Mouse (Mus musculus): ENCODE results near the gene Rab29.
"Not testable (repeated sequence)": the region's sequence is repeated elsewhere in the genome, so short reads cannot be mapped to it uniquely, and the experiment has no call there.

Gene Rab29

GRCm38 (mm10) chr1:131867093-131867945 is at the start of gene Rab29:
Rab29 (plus strand) TSS chr1:131867224.
- DNase-seq (ENCODE audit: low read depth) = peak; percentile 87

- DNase-seq (ENCODE audit: low read depth) = not testable (repeated sequence)
Observed at GRCm38 (mm10) chr1:131820353-131820752, 46.7 kb upstream of the Rab29 start.

DNA sequence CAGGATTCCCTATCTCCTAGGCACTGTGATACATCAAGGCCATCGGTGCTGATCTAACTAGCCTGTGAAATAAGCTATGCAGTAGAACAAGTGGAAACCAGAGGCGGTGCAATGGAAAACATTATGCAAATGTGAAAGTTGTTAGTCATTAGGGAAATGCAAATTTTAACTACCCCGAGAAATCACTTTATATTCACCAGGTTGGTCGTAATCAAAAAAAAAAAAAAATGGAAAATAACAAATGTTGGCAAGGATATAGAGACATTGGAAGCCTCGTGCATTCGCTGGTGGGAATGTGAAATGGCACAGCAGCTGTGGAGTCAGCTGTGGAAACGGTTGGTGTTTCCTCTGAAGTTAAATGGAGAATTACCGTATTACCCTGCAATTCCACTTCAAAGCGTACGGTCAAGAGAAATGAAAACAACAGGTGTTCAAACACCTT is 46.1 kb upstream of the Rab29 start:
- DNase-seq (ENCODE audit: low read depth) = no peak

DNA sequence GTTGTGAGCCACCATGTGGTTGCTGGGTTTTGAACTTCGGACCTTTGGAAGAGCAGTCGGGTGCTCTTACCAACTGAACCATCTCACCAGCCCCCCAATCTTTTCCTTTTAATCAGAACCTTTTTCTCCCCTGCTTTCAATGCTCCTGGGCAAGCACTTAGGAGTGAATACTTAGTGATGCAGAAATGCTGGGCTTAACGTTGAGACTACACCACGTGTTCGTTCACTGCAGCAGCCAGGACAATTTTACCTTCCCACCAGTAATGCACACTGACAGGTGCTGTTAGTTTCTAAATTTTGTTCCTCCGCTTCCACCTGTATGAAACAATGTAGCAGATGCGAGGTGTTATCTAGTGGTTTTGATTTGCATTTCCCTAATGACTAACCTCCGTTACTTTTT is 44.7 kb upstream of the Rab29 start:
- DNase-seq (ENCODE audit: low read depth) = no peak

GRCm38 (mm10) chr1:131822856-131823492 is 44.0 kb upstream of the Rab29 start:
- no peak for DNase-seq (ENCODE audit: low read depth)

- no peak for DNase-seq (ENCODE audit: low read depth)
Observed at GRCm38 (mm10) chr1:131823563-131823962, 43.5 kb upstream of the Rab29 start.

DNA sequence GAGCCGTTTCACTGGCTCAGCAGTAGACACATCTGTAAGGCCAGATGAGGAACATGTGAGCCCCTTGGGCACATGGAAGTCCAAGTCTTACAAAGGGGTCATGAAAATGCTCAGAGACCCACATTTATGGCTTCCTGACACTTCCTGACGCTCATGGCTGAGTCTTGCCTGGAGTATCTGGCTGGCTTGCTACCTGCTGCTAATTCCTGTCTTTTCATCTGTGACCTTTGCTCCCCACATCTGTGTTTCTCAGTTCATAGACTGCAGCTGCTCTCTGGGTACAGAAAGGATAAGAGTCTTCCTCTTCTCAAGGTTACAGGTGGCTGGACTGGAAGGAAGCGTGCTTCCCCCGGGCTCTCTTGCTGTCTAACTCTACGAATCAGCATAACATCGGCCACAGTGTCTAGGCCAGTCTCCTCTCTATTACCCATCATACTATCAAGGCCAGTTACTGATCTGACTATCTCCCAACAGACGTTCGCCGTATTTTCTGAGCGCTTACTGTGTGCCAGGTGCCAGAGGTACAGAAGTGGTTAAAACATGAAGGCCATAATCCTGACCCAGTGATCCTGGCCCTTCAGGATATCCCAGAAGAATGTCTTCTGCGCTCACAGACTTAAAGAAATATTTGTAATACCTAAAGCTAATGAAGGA is 42.4 kb upstream of the Rab29 start:
- no peak for DNase-seq (ENCODE audit: low read depth)

DNA sequence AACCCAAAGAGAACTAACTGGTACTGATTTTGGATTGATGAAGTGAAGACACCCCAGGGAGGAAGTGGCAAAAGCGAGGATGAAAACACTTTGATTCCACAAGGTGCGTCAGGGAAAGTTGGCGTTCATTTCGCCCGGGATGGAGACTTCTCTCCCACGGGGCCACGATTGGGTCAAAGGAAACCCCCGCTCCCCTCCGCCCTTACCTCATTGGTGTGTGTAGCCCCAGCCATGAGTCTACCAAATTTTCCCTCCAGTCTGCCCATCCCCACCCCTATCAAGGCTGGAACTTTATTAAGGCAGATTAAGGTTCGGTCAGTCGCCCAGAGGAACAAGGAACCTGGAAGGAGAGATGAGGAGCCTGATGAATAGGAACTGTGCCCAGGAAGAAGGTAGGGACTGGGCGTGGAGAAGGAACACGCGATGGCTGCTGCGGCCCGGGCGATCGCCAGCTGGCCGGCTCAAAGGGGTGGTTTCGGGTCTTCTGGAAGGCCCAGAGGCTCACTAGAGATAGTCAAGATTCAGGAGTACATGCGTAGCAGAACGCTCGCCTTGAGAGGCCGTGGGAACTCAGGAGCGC is 39.7 kb upstream of the Rab29 start, which contains the start of gene Slc41a1:
TSS of gene Slc41a1 (plus strand) at position 287 of the 580 bp plus-strand sequence.
- DNase-seq (ENCODE audit: low read depth) = peak; percentile 6

DNA sequence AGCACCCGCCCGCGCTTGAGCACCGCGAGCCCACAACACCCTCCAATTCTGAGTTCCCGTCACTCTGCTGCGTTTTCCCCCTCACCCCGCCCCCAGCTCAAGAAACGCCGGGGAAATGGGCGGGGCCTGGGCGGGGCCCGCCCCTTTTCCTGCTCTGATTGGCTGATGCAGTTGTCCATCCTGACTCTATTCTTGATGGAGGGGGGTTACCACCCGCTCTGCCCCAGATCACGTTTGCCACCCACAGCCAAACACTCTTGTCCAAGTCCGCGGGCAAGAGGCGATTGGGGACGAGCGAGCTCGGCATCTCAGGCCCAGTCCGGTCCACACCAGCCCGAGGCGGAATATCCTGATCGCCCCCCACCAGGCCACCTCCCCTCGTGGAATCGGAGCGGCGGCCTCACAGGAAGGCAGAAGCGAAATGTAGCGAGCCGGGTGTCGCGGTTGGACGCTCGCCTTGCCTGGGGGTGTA is 39.2 kb upstream of the Rab29 start:
- DNase-seq (ENCODE audit: low read depth) = peak; percentile 92

- DNase-seq (ENCODE audit: low read depth) = peak; percentile 28
Observed at GRCm38 (mm10) chr1:131828297-131829126, 38.5 kb upstream of the Rab29 start.

DNA sequence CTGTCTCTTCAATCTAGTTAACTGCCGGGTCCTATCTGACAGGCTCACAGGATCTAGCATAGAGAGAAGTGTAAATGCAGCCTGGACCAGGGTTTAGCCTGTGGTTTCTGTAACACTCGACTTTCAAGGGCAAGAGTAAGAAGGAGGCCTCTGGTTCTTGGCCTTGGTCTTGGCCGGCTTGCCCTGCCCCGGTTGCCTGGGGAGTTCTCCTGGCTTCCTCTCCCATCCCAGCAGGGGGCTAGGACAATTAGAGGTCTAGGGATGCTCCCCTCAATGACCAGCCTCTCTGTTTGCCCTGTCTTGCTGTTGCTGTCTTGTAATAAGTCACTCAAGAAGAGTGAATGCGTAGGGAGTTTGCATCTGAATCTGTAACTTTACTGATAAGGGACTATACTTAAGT is 37.7 kb upstream of the Rab29 start:
- no peak for DNase-seq (ENCODE audit: low read depth)

GRCm38 (mm10) chr1:131830561-131830960 is 36.5 kb upstream of the Rab29 start:
- DNase-seq (ENCODE audit: low read depth) = no peak

DNA sequence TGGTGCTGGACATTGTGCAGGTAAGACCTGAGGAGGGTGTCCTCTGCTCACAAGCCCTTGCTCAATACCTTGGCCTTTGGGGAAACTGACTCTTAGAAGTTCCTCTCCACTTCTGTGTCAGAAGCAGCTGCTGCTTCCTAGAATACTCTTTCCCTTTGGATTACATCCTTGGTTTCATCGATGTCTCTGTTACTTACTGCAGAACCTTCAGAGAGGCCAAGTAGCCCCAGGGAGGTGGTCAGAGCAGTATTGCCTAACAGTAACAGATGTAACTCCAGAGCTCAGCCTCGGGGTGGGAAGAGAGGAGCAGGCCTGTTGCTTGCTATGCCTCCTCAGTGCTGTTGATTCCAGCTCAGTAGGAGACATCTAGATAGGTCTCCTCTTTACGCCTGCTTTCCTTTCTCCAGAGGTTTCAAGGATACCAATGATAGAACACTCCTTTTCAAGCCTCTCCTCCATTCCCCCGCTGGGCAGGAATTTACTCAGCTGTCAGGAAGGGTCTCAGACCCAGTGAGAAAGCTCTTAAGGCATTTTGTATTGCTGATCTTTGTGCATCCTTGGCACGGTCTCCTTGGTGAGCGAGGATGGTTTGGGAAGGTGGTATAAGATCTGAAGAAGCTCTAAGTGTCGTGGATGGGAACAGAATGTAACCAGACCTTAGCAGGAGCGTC is 35.9 kb upstream of the Rab29 start:
- no peak for DNase-seq (ENCODE audit: low read depth)

- DNase-seq (ENCODE audit: low read depth) = no peak
Observed at GRCm38 (mm10) chr1:131837035-131837434, 30.0 kb upstream of the Rab29 start.

DNA sequence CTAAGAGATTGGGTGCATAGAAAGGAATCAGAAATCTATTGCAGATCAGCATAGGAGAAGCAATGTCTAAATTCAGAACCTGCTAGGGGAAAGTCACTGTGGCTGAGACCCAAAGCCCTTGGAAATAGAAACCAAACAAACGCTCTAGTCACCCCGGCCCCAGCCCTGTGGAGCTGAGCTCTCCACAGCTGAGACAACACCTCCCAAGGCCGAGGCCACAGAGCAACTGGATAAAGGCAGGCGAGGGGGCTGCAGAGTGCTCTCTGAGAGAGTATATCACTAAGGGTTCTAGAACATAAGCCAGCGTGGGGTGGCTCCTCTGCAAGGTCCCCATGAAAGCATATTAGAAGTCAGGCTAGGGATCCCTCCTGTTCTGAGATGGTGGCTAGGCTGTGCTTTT is 28.5 kb upstream of the Rab29 start:
- DNase-seq (ENCODE audit: low read depth) = no peak

- DNase-seq (ENCODE audit: low read depth) = no peak
Observed at GRCm38 (mm10) chr1:131839279-131839678, 27.7 kb upstream of the Rab29 start.

- no peak for DNase-seq (ENCODE audit: low read depth)
Observed at GRCm38 (mm10) chr1:131842221-131842620, 24.8 kb upstream of the Rab29 start.

DNA sequence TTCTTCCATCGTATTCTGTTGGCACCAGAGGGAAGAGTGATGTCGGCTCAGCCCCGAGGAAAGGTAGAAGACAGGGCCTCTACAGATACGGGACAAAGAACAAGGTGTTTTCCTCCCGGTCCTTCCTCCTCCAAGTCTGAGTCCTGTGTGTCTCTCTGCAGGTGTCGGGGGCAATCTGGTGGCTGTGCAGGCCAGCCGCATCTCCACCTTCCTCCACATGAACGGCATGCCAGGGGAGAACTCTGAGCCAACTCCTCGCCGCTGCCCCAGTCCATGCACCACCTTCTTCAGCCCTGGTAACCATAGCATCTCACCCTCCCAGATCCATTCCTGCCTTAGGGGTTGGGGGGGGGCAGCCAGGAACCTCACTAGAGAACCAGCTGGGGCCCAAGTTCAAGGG is 23.3 kb upstream of the Rab29 start:
- DNase-seq (ENCODE audit: low read depth) = no peak

DNA sequence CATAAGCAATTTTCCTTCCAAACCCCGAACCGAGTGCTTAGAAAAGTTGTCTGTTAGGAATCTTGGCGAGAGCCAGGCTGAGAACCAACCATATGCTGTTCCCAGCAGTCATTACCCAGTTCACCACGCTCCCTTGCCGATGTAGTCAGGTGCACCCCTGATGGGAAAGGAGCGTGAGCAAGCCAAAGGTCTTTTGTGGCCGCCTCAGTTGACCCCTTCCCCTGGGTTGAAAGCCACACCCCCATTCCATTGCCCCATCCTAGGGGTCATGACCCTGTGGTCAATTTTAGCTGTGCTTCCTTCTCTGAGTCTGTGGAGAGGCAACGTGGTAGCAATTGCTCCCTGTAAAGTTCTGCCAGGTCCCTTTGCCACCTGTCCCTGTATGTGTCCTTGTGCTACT is 22.1 kb upstream of the Rab29 start:
- no peak for DNase-seq (ENCODE audit: low read depth)

GRCm38 (mm10) chr1:131846255-131846654 is 20.8 kb upstream of the Rab29 start:
- no peak for DNase-seq (ENCODE audit: low read depth)

DNA sequence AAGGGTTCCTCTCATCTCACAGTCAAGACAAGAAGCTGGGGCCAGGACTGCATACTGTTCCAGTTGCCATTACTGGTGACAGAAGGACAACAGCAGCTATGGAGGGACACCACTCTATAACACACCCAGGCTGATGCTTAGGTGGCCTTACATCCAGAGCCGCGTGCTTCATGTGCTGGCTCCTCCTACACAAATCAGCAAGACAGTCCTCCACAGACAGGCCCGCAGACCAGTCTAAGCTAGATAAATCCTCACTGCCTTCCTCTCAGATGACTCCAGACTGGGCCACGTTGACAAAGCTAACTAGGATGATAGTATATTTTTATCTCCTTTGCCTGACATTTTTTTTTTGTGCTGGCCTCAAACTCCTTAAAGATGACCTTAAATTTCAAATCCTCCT is 5.2 kb upstream of the Rab29 start:
- no peak for DNase-seq (ENCODE audit: low read depth)

Measured in c-Kit-positive CD71-positive TER-119-negative erythroid progenitor cells, embryonic 14.5 days (primary cell).